Mouse (Mus musculus) stomach, embryonic 16.5 days (tissue): ENCODE data around the gene Dcaf11. TPM values are rescaled to one million over a fixed set of nuclear protein-coding genes. Genes with fewer than 3 reads are reported as not detected.

ENCODE experiments used
- ATAC-seq: fragments of 200-750 bp; cut with Nextera tagmentation; 2 replicates; pipeline ENCODE4 v1.8.0; 2017; ENCODE audit warnings: moderate number of reproducible peaks, moderate TSS enrichment; ENCODE audit not compliant: insufficient read depth, low FRiP score
- H3K27ac ChIP-seq: fragments of 300-500 bp; sonication (generic); 2 replicates; pipeline ENCODE4 v1.5.1; 2014; ENCODE audit warnings: low read length
- H3K27me3 ChIP-seq: fragments of 300-500 bp; sonication (generic); 2 replicates; pipeline ENCODE4 v1.6.1; 2014; ENCODE audit warnings: low read length, control low read depth, mixed read lengths; ENCODE audit not compliant: control insufficient read depth, insufficient read depth
- H3K36me3 ChIP-seq: fragments of 300-500 bp; sonication (generic); 2 replicates; pipeline ENCODE4 v1.6.1; 2014; ENCODE audit warnings: low read length; ENCODE audit not compliant: control insufficient read depth, insufficient read depth
- H3K4me1 ChIP-seq: fragments of 300-500 bp; sonication (generic); 2 replicates; pipeline ENCODE4 v1.6.1; 2014; ENCODE audit warnings: low read length, control low read depth, mixed read lengths; ENCODE audit not compliant: control insufficient read depth, insufficient read depth
- H3K4me2 ChIP-seq: fragments of 300-500 bp; sonication (generic); 2 replicates; pipeline ENCODE4 v1.6.1; 2014; ENCODE audit warnings: low read depth, low read length, mixed read lengths
- H3K4me3 ChIP-seq: fragments of 300-500 bp; sonication (generic); replicated peaks from 2 replicates; pipeline ENCODE4 v1.5.1; 2014; ENCODE audit warnings: mild to moderate bottlenecking, low read length
- H3K9ac ChIP-seq: fragments of 300-500 bp; sonication (generic); 2 replicates; pipeline ENCODE4 v1.6.1; 2014; ENCODE audit warnings: low read length
- H3K9me3 ChIP-seq: fragments of 300-500 bp; sonication (generic); replicated peaks from 2 replicates; pipeline ENCODE4 v1.6.1; 2016; ENCODE audit warnings: low read length, control low read depth; ENCODE audit not compliant: control insufficient read depth
- WGBS: fragments of 180-500 bp; shearing (Covaris S2); extraction: QIAGEN DNeasy Blood & Tissue Kit; methylation state at CpG from one replicate; pipeline ENCODE4 v1.1.7; 2014; 5-methylcytosine and 5-hydroxymethylcytosine counted together
- polyA plus RNA-seq: library from polyadenylated mRNA; unstranded; fragments of >200 nt; fragmentation: Nextera tagmentation; extraction: Ambion mirVana; gene quantifications from 2 replicates; pipeline ENCODE4 v1.2.1, GENCODE M21; 2015

The Dcaf11 gene
- polyA plus RNA-seq, 1 experiment from 2014 or later, result 77.6 TPM

- Histone ChIP-seq H3K4me3 (peak within 1 kb of the TSS; percentile 32), H3K27me3 (no peaks in the 10 kb centered on the region), H3K27ac (no peak within 1 kb of the TSS), H3K9ac (peak within 1 kb of the TSS; percentile 46), H3K9me3 (no peaks in the 10 kb centered on the region), H3K36me3 (no peaks in the 10 kb centered on the region), H3K4me2 (peak within 1 kb of the TSS; percentile 51), H3K4me1 (peaks cover 8% of the 10 kb centered on the region)
- ATAC-seq, result peak; percentile 88
- 17% methylated on average over 21 of the region's 21 CpGs for WGBS
These were observed 58.0 kb downstream of the Dcaf11 start, which contains the start of gene Rec8 for GRCm38 (mm10) chr14:55617822-55618221. Gene Rec8 (plus strand): TSS chr14:55618037.

- Histone ChIP-seq H3K4me3 (peak overlapping the region; percentile 32), H3K9ac (peak overlapping the region; percentile 46), H3K36me3 (no peaks in the 10 kb centered on the region), H3K9me3 (no peaks in the 10 kb centered on the region), H3K4me1 (peaks cover 8% of the 10 kb centered on the region), H3K27me3 (no peaks in the 10 kb centered on the region), H3K27ac (no peak overlapping the region), H3K4me2 (peak overlapping the region; percentile 51)
- peak; percentile 41; the same call in 1 of the 2 replicates for ATAC-seq
- 28% methylated on average over 22 of the region's 22 CpGs for WGBS
These were observed 58.8 kb downstream of the Dcaf11 start for GRCm38 (mm10) chr14:55618486-55619195.

Other genes with a start within 250 kb of the Dcaf11 start
- gene Dhrs4, start 81.2 kb upstream of the Dcaf11 start, polyA plus RNA-seq, result 108 and 109 TPM in 2 replicates
- gene Carmil3, start 69.4 kb upstream of the Dcaf11 start, polyA plus RNA-seq, result 1.8 and 1.9 TPM in 2 replicates
- gene Cpne6, start 49.6 kb upstream of the Dcaf11 start, polyA plus RNA-seq, result 0.25 and 0.31 TPM in 2 replicates
- not detected in 2 replicates for gene Nrl, start 35.0 kb upstream of the Dcaf11 start, polyA plus RNA-seq
- 50.1 and 54.5 TPM in 2 replicates for gene Pck2, start 19.7 kb upstream of the Dcaf11 start, polyA plus RNA-seq
- 0.89 and 1.2 TPM in 2 replicates for gene A730061H03Rik, start 400 bp downstream of the Dcaf11 start, polyA plus RNA-seq
- 0.64 and 8.1 TPM in 2 replicates for gene Fitm1, start 15.6 kb downstream of the Dcaf11 start, polyA plus RNA-seq
- gene Psme1, start 18.1 kb downstream of the Dcaf11 start, polyA plus RNA-seq, result 149 and 162 TPM in 2 replicates
- 11.4 and 11.5 TPM in 2 replicates for gene Emc9, start 25.3 kb downstream of the Dcaf11 start, polyA plus RNA-seq
- gene Psme2, start 31.1 kb downstream of the Dcaf11 start, polyA plus RNA-seq, result 203 and 283 TPM in 2 replicates
- gene Rnf31, start 31.7 kb downstream of the Dcaf11 start, polyA plus RNA-seq, result 18.1 and 19.1 TPM in 2 replicates
- gene Irf9, start 43.6 kb downstream of the Dcaf11 start, polyA plus RNA-seq, result 10.7 and 12.4 TPM in 2 replicates
- gene Rec8, start 58.0 kb downstream of the Dcaf11 start, polyA plus RNA-seq, result 10.9 and 13.8 TPM in 2 replicates
- gene Ipo4, start 76.0 kb downstream of the Dcaf11 start, polyA plus RNA-seq, result 86.3 and 114 TPM in 2 replicates
- 2.0 and 2.5 TPM in 2 replicates for gene Gm49378, start 77.9 kb downstream of the Dcaf11 start, polyA plus RNA-seq
- gene Tm9sf1, start 83.8 kb downstream of the Dcaf11 start, polyA plus RNA-seq, result 116 and 123 TPM in 2 replicates
- 0.50 and 1.1 TPM in 2 replicates for gene Tssk4, start 90.2 kb downstream of the Dcaf11 start, polyA plus RNA-seq
- gene Mdp1, start 100.5 kb downstream of the Dcaf11 start, polyA plus RNA-seq, result 54.4 and 55.8 TPM in 2 replicates
- gene Gmpr2, start 111.9 kb downstream of the Dcaf11 start, polyA plus RNA-seq, result 58.0 and 63.4 TPM in 2 replicates
- 462 and 484 TPM in 2 replicates for gene Nedd8, start 112.1 kb downstream of the Dcaf11 start, polyA plus RNA-seq
- 34.4 and 36.3 TPM in 2 replicates for gene Tinf2, start 121.8 kb downstream of the Dcaf11 start, polyA plus RNA-seq
- gene Tgm1, start 153.9 kb downstream of the Dcaf11 start, polyA plus RNA-seq, result 53.1 and 72.9 TPM in 2 replicates
- 36.3 and 37.1 TPM in 2 replicates for gene Rabggta, start 162.3 kb downstream of the Dcaf11 start, polyA plus RNA-seq
- gene Dhrs1, start 185.7 kb downstream of the Dcaf11 start, polyA plus RNA-seq, result 107 and 125 TPM in 2 replicates
- gene Nop9, start 185.7 kb downstream of the Dcaf11 start, polyA plus RNA-seq, result 23.8 and 28.4 TPM in 2 replicates
- gene Cideb, start 198.5 kb downstream of the Dcaf11 start, polyA plus RNA-seq, result 14.8 and 15.1 TPM in 2 replicates
- 0.71 and 0.81 TPM in 2 replicates for gene Ltb4r2, start 201.4 kb downstream of the Dcaf11 start, polyA plus RNA-seq
- 2.4 and 4.8 TPM in 2 replicates for gene Ltb4r1, start 206.0 kb downstream of the Dcaf11 start, polyA plus RNA-seq
- 7.7 and 8.2 TPM in 2 replicates for gene Adcy4, start 224.1 kb downstream of the Dcaf11 start, polyA plus RNA-seq
- gene Ripk3, start 228.9 kb downstream of the Dcaf11 start, polyA plus RNA-seq, result 32.7 and 34.4 TPM in 2 replicates